Mouse (Mus musculus): Measurements from ENCODE around the gene Selenoh.

- no peak for TF ChIP-seq GATA1 (IDR thresholded peaks at IDR 0.05; ENCODE audit: borderline replicate concordance, low read length)
- TF ChIP-seq FLI1 (IDR thresholded peaks at IDR 0.05; ENCODE audit: low read length), result no peak
Measured at GRCm38 (mm10) chr2:84711898-84712297, 41.3 kb upstream of the Selenoh start.
